Mouse (Mus musculus) neural tube, embryonic 11.5 days (tissue): ENCODE measurements around the gene Tfrc. TPM values are rescaled to one million over a fixed set of nuclear protein-coding genes. Genes with fewer than 3 reads are reported as not detected.

ENCODE experiments used
- ATAC-seq: fragments of 200-750 bp; cut with Nextera tagmentation; 2 replicates; pipeline ENCODE4 v1.8.0; 2017; ENCODE audit warnings: moderate number of reproducible peaks, mild to moderate bottlenecking, moderate TSS enrichment, moderate library complexity; ENCODE audit not compliant: insufficient read depth, low FRiP score, low TSS enrichment
- DNase-seq: peaks from one replicate; pipeline ENCODE4 v3.0.0-alpha.2; 2015; ENCODE audit warnings: low spot score
- H3K27ac ChIP-seq: fragments of 300-500 bp; sonication (generic); 2 replicates; pipeline ENCODE4 v1.5.1; 2014; ENCODE audit warnings: low read depth, mild to moderate bottlenecking, low read length
- H3K27me3 ChIP-seq: fragments of 300-500 bp; sonication (generic); 2 replicates; pipeline ENCODE4 v1.6.1; 2014; ENCODE audit warnings: mild to moderate bottlenecking, low read length, mixed read lengths; ENCODE audit not compliant: control insufficient read depth, insufficient read depth
- H3K36me3 ChIP-seq: fragments of 300-500 bp; sonication (generic); 2 replicates; pipeline ENCODE4 v1.6.1; 2014; ENCODE audit warnings: mild to moderate bottlenecking, low read length, moderate library complexity, mixed read lengths; ENCODE audit not compliant: control insufficient read depth, insufficient read depth
- H3K4me1 ChIP-seq: fragments of 300-500 bp; sonication (generic); 2 replicates; pipeline ENCODE4 v1.6.1; 2014; ENCODE audit warnings: low read length, mixed read lengths; ENCODE audit not compliant: control insufficient read depth, insufficient read depth
- H3K4me2 ChIP-seq: fragments of 300-500 bp; sonication (generic); 2 replicates; pipeline ENCODE4 v1.6.1; 2014; ENCODE audit warnings: low read depth, mild to moderate bottlenecking, moderate library complexity
- H3K4me3 ChIP-seq: fragments of 300-500 bp; sonication (generic); 2 replicates; pipeline ENCODE4 v1.5.1; 2014; ENCODE audit warnings: low read depth, low read length
- H3K9ac ChIP-seq: fragments of 300-500 bp; sonication (generic); 2 replicates; pipeline ENCODE4 v1.6.1; 2014; ENCODE audit warnings: mild to moderate bottlenecking, low read length
- H3K9me3 ChIP-seq: fragments of 300-500 bp; sonication (generic); 2 replicates; pipeline ENCODE4 v1.6.1; 2016; ENCODE audit warnings: low read length; ENCODE audit not compliant: control insufficient read depth
- WGBS: fragments of 180-500 bp; shearing (Covaris S2); extraction: QIAGEN DNeasy Blood & Tissue Kit; methylation state at CpG from one replicate; pipeline ENCODE4 v1.1.7; 2014; 5-methylcytosine and 5-hydroxymethylcytosine counted together
- polyA plus RNA-seq: library from polyadenylated mRNA; unstranded; fragments of >200 nt; fragmentation: Nextera tagmentation; extraction: Ambion mirVana; gene quantifications from 2 replicates; pipeline ENCODE4 v1.2.1, GENCODE M21; 2014

The Tfrc gene
- polyA plus RNA-seq, 1 experiment from 2014 or later: 67.9 TPM

DNA sequence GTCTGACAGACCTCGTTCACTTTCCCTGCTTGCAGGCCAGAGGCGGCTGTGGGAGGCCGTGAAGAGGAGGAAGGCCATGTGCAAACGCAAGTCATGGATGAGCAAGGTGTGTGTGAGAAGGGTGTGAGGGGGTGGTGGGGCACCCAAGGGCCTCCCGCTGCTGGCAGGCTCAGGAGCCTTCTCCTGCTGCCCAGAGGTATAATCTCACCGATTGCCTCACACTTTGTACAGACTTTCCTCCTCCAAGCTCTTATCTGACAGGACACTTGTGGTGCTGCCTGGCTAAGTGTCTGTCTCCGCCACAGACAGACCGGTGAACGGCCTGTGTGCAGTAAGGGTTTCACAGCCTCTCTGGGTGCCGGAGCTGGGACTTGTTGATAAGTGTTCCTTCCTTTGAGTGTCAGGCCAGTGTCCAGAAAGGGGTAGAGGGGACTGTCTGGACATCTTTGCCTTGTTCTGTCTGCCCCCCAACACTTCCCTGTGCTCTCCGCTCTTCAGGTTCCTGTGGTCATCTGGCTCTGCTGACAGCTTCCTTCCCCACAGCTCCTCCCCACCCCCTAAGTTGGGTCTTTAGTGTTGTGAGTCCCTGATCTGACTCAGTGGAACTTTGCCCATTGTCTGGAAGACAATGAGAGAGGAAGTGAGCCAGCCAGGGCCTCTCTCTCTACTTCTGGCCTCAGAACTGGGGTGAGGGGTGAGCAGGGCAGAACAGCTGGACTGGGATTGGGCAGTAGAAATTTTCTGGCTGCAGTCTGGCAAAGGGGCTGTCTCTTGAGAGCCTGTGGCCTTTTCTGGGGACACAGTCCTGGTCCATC lies 57.3 kb downstream of the Tfrc start:
- H3K27ac ChIP-seq: 0 out of 2 replicates have a peak overlapping the region, but pooled peaks have one; percentile 20
- no peaks in the 10 kb centered on the region for H3K27me3 ChIP-seq
- DNase-seq: no peak
- H3K9me3 ChIP-seq: no peaks in the 10 kb centered on the region
- 0 out of 2 replicates have a peak, but pooled peaks cover 2% of the 10 kb centered on the region for H3K36me3 ChIP-seq
- WGBS: 51% methylated on average over 11 of the region's 11 CpGs
- no peak overlapping the region for H3K4me3 ChIP-seq
- ATAC-seq: no peak
- H3K4me2 ChIP-seq: no peak overlapping the region
- peaks cover 11% of the 10 kb centered on the region for H3K4me1 ChIP-seq
- no peak overlapping the region for H3K9ac ChIP-seq

DNA sequence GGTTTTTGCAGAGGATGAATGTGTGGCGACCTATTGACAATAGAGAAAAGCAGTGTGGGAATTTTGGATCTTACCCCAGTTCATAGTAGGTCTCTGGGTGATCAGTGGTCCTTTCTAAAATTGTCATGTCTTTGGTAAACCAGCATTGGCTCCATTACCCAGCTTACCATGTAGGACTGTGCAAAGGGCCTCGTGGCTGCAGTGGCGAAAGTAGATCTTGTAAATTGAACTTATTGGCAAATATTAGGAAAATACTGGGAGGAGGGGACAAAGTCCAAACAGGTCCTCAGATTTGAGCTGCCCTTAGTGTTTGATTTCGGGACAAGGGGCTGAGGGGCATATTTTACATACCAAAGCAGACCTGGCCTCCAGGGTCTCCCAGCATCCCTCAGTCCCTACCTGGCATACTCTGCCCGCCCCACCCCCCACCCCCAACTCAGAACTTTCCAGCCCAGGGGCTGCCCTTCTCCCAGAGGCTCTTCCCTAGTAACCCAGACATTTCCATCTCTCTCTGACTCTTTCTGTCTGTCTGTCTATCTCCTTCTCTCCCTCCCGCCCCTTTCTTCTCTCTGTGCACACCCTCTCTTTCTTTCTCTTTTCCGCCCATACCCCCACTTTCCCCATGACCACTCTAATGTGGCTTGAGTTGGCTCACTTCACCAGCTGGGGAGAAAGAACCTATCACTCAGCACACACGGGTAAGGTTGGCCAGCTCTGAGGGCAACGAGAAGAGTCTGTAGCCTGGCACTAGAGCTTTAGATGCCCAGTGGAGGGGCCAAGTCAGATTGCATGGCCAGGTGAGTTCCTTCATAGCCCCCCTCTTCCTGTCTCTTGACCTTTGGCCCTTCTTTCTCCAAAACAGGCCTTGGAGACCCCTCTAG lies 58.2 kb downstream of the Tfrc start:
- Histone ChIP-seq H3K4me3 (no peak overlapping the region), H3K27ac (0 out of 2 replicates have a peak overlapping the region, but pooled peaks have one; percentile 20), H3K9ac (no peak overlapping the region), H3K36me3 (peaks cover 4% of the 10 kb centered on the region; the same call in 1 of the 2 replicates), H3K9me3 (no peaks in the 10 kb centered on the region), H3K27me3 (no peaks in the 10 kb centered on the region), H3K4me2 (no peak overlapping the region), H3K4me1 (0 out of 2 replicates have a peak, but pooled peaks cover 4% of the 10 kb centered on the region)
- ATAC-seq (no peak), DNase-seq (no peak)
- 72% methylated on average over 9 of the region's 9 CpGs for WGBS

DNA sequence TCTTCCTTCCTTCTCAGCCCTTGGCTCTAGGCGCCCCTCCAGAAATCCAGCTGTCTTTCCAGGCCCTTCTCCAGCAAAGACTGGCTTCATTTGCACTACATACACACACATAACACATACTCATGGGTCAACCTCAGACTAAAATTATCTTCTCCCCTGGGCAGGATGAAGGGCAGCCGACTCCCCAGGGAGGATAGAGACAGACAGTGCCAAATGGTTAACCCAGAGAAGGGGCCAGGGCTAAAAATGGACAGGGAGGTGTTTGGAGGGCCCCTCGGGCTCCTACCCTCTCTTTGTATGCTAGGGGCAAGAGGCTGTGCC lies 58.8 kb downstream of the Tfrc start:
- no peaks in the 10 kb centered on the region for H3K27me3 ChIP-seq
- no peak overlapping the region for H3K4me2 ChIP-seq
- no peak for DNase-seq
- no peaks in the 10 kb centered on the region for H3K9me3 ChIP-seq
- H3K4me3 ChIP-seq: no peak overlapping the region
- peaks cover 4% of the 10 kb centered on the region; the same call in 1 of the 2 replicates for H3K36me3 ChIP-seq
- ATAC-seq: no peak
- 0 out of 2 replicates have a peak, but pooled peaks cover 4% of the 10 kb centered on the region for H3K4me1 ChIP-seq
- H3K9ac ChIP-seq: no peak overlapping the region
- no peak overlapping the region for H3K27ac ChIP-seq
- 71% methylated on average over 3 of the region's 3 CpGs for WGBS

DNA sequence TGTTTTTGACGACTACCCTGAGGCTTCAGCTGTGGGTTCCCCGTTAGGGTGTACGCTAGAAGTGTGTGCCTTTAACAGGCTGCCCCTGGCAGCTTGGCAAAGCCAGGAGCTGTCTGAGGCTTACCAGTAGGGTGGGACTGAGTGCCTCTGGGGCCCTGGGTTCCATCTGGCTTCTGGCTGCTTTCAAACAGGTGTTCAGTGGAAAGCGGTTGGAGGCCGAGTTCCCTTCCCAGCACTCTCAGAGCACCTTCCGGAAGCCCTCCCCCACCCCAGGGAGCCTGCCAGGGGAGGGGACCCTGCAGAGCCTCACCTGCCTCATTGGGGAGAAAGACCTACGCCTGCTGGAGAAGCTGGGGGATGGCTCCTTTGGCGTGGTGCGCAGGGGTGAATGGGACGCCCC lies 59.3 kb downstream of the Tfrc start:
- WGBS: 79% methylated on average over 10 of the region's 10 CpGs
- Histone ChIP-seq H3K9ac (no peak overlapping the region), H3K9me3 (no peaks in the 10 kb centered on the region), H3K4me3 (no peak overlapping the region), H3K27ac (no peak overlapping the region), H3K4me1 (0 out of 2 replicates have a peak, but pooled peaks cover 4% of the 10 kb centered on the region), H3K4me2 (no peak overlapping the region), H3K27me3 (no peaks in the 10 kb centered on the region), H3K36me3 (peaks cover 4% of the 10 kb centered on the region; the same call in 1 of the 2 replicates)
- ATAC-seq (no peak), DNase-seq (no peak)

DNA sequence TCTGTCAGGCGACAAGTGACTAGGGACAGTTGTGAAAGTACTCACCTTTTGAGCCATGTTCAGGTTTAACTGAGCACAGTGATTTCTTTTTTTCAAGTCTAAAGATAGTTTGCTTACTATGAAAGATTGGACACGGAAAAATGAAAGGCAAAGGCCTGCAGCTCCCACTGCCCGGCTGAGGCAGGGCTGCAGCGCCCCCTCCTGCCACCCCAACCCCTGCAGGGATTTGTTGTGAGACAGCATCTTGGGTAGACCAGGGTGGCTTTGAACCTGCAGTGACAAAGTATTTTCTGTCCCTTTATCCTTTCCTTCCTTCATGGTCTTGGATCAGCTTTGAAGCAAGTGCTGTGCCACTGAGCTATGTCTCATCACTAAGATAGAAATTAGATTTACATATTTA lies 59.8 kb downstream of the Tfrc start:
- Histone ChIP-seq H3K4me1 (0 out of 2 replicates have a peak, but pooled peaks cover under 1% of the 10 kb centered on the region), H3K4me2 (no peak overlapping the region), H3K36me3 (peaks cover 4% of the 10 kb centered on the region; the same call in 1 of the 2 replicates), H3K27ac (no peak overlapping the region), H3K9me3 (no peaks in the 10 kb centered on the region), H3K4me3 (no peak overlapping the region), H3K27me3 (no peaks in the 10 kb centered on the region), H3K9ac (no peak overlapping the region)
- DNase-seq (no peak), ATAC-seq (no peak)
- 81% methylated on average over 4 of the region's 4 CpGs for WGBS

DNA sequence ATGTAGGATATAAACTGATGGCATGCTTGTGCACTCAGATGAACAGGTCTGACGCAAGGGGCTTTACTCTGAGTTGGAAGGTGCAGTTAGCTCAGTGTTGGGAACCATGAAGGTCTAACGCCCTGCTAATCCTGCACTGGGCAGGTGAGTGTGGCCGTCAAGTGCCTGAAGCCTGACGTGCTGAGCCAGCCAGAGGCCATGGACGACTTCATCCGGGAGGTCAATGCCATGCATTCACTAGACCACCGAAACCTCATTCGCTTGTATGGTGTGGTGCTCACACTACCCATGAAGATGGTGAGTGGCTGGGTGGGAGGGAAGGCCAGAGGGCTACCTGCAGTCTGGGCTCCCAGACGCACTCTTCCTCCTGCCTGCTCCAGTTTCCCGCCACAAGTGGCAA lies 60.5 kb downstream of the Tfrc start:
- H3K36me3 ChIP-seq: peaks cover 9% of the 10 kb centered on the region

DNA sequence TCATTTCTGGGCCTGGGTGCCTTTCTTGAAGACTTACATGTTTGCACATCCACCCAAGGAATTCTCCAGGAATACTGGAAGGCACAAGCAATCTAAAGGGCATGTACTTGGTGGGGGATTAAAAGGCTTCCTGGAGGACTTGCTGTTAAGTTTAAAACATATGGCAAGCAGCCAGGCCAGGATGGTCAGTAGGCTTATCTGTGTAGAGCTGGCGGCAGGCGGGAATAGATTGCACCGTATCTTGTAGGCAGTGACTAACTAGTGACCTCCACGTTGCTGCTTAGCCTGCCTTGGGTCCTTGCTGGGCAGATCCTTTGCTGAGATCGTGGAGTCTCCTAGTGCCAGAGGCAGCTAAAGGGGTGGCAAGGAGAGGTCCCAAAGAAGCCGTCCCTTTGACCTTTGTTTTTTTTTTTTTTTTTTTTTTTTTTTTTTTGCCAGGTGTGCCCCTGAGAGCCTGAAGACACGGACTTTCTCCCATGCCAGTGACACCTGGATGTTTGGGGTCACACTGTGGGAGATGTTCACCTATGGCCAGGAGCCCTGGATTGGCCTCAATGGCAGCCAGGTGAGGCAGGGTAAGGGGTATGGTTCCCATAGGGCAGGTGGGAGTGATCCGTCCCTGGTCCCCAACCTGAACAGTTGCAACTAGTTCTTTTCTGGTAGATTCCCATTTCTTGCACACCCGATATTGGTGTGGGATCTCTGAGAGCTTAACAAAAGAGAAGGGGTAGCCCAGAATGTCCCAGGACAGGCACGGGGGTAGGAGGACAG lies 61.8 kb downstream of the Tfrc start:
- no peak overlapping the region for H3K4me3 ChIP-seq
- H3K4me1 ChIP-seq: no peaks in the 10 kb centered on the region
- H3K27ac ChIP-seq: no peak overlapping the region
- no peak overlapping the region for H3K9ac ChIP-seq
- no peaks in the 10 kb centered on the region for H3K27me3 ChIP-seq
- no peaks in the 10 kb centered on the region for H3K9me3 ChIP-seq
- peaks cover 10% of the 10 kb centered on the region for H3K36me3 ChIP-seq
- ATAC-seq: no peak
- H3K4me2 ChIP-seq: no peak overlapping the region
- DNase-seq: no peak
- WGBS: 90% methylated on average over 10 of the region's 10 CpGs

More for the DNA sequence above, 60.5 kb downstream of the Tfrc start:
- H3K4me2 ChIP-seq: no peak overlapping the region
- H3K4me1 ChIP-seq: no peaks in the 10 kb centered on the region
- DNase-seq (no peak), ATAC-seq (no peak)
- no peak overlapping the region for H3K9ac ChIP-seq
- WGBS: 92% methylated on average over 10 of the region's 10 CpGs
- H3K9me3 ChIP-seq: no peaks in the 10 kb centered on the region
- H3K4me3 ChIP-seq: no peak overlapping the region
- H3K27me3 ChIP-seq: no peaks in the 10 kb centered on the region
- no peak overlapping the region for H3K27ac ChIP-seq

DNA sequence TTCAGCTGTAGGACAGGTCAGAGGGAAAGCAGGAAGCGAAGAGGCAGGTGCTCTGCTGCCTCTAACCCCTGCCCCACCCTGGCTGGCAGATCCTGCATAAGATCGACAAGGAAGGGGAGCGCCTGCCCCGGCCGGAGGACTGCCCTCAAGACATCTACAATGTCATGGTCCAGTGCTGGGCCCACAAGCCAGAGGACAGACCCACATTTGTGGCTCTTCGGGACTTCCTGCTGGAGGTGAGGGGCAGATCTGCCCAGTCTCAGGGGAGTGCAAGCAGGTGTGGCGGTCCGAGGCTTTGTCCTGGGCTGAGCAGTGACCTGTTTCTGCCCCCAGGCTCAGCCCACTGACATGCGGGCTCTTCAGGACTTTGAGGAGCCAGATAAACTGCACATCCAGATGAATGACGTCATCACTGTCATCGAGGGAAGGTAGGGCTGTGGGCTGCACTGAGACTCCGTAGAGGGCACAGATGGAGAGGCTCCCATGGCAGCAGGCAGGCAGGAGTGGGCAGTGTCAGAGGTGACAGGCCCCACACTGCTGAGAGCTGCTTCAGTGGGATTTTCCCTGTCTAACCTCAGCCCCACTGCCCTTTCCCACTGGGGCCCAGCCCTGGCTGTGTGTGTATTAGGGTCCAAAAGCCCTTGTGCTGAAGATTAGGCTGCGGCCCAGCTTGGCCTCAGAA lies 62.6 kb downstream of the Tfrc start:
- H3K9me3 ChIP-seq: no peaks in the 10 kb centered on the region
- no peaks in the 10 kb centered on the region for H3K4me1 ChIP-seq
- 89% methylated on average over 13 of the region's 13 CpGs for whole genome bisulfite sequencing
- no peak overlapping the region for H3K4me2 ChIP-seq
- H3K4me3 ChIP-seq: no peak overlapping the region
- H3K27ac ChIP-seq: no peak overlapping the region
- H3K27me3 ChIP-seq: no peaks in the 10 kb centered on the region
- DNase-seq: no peak
- no peak overlapping the region for H3K9ac ChIP-seq
- ATAC-seq: no peak
- peaks cover 10% of the 10 kb centered on the region for H3K36me3 ChIP-seq
